Mouse (Mus musculus) spleen, postnatal 4 days (tissue): Measurements from ENCODE around the gene Cisd2.

Experiments
- DNase-seq, 2 experiments: peaks; one replicate each; pipeline ENCODE4 v3.0.0; 2022; ENCODE audit warnings: low spot score in 2 of 2

Gene Cisd2

GRCm38 (mm10) chr3:135423608-135424212, at the start of gene Cisd2:
Gene Cisd2 (minus strand): TSS chr3:135423925.
- no peak for DNase-seq

GRCm38 (mm10) chr3:135470823-135471222, 47.1 kb upstream of the Cisd2 start:
- no peak for DNase-seq

GRCm38 (mm10) chr3:135469974-135470373, 46.2 kb upstream of the Cisd2 start:
- DNase-seq: no peak

- DNase-seq: no peak
These were observed 45.4 kb upstream of the Cisd2 start for GRCm38 (mm10) chr3:135469146-135469545.

- DNase-seq: no peak
These were observed 44.7 kb upstream of the Cisd2 start for GRCm38 (mm10) chr3:135468402-135468801.

GRCm38 (mm10) chr3:135458981-135459380, 35.3 kb upstream of the Cisd2 start:
- no peak for DNase-seq

GRCm38 (mm10) chr3:135444930-135445329, 21.2 kb upstream of the Cisd2 start:
- DNase-seq: no peak

- DNase-seq: no peak
These were observed 16.9 kb upstream of the Cisd2 start for GRCm38 (mm10) chr3:135440621-135441020.

- peak; percentile 66 to 79 for DNase-seq
These were observed 16.5 kb upstream of the Cisd2 start for GRCm38 (mm10) chr3:135440221-135440620.

GRCm38 (mm10) chr3:135439651-135440050, 15.9 kb upstream of the Cisd2 start:
- DNase-seq: no peak

GRCm38 (mm10) chr3:135438913-135439531, 15.3 kb upstream of the Cisd2 start:
- peak; percentile 78 to 89 for DNase-seq

GRCm38 (mm10) chr3:135438531-135438912, 14.8 kb upstream of the Cisd2 start:
- peak; percentile 94 to 98 for DNase-seq

- DNase-seq: peak; percentile 99
These were observed 14.2 kb upstream of the Cisd2 start, which contains the start of gene Ube2d3 for GRCm38 (mm10) chr3:135437758-135438495. Gene Ube2d3 (plus strand): TSS chr3:135438149.

GRCm38 (mm10) chr3:135436901-135437616, 13.3 kb upstream of the Cisd2 start:
- DNase-seq: no peak

- DNase-seq: peak; percentile 85 to 94
These were observed 693 bp downstream of the Cisd2 start for GRCm38 (mm10) chr3:135422856-135423607.

- no peak for DNase-seq
These were observed 1.4 kb downstream of the Cisd2 start for GRCm38 (mm10) chr3:135422232-135422855.

GRCm38 (mm10) chr3:135421310-135421594, 2.5 kb downstream of the Cisd2 start:
- DNase-seq: no peak

GRCm38 (mm10) chr3:135420542-135421309, 3.0 kb downstream of the Cisd2 start:
- no peak for DNase-seq

- no peak for DNase-seq
These were observed 5.9 kb downstream of the Cisd2 start for GRCm38 (mm10) chr3:135417799-135418198.

- no peak for DNase-seq
These were observed 6.5 kb downstream of the Cisd2 start for GRCm38 (mm10) chr3:135417245-135417644.
